Mouse (Mus musculus): ENCODE measurements around the gene Rasgrf2. TPM values are rescaled to one million over a fixed set of nuclear protein-coding genes. Genes with fewer than 3 reads are reported as not detected.

The Rasgrf2 gene
- polyA plus RNA-seq, 1 experiment from 2014 or later: 0.14 TPM

DNA sequence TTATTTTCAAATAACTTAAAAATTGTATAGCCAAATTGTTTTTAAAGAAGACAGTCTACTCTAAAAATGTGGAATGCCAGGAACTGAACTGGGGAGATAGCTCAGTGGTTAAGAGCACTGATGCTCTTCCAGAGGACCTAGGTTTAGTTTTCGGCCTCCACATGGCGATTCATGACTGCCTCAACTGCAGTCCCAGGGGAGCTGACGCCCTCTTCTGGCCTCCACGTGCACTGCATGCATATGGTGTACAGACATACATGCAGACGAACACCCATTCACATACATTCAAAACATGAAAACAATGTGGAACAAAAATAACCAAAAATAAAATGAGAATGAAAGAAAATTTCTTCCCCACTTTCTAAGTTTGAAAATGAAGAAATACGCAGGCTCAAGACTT is 144.5 kb downstream of the Rasgrf2 start:
- H3K4me3 ChIP-seq (ENCODE audit: low read depth, low read length): no peak overlapping the region
- WGBS: 90% methylated on average over 6 of the region's 6 CpGs

DNA sequence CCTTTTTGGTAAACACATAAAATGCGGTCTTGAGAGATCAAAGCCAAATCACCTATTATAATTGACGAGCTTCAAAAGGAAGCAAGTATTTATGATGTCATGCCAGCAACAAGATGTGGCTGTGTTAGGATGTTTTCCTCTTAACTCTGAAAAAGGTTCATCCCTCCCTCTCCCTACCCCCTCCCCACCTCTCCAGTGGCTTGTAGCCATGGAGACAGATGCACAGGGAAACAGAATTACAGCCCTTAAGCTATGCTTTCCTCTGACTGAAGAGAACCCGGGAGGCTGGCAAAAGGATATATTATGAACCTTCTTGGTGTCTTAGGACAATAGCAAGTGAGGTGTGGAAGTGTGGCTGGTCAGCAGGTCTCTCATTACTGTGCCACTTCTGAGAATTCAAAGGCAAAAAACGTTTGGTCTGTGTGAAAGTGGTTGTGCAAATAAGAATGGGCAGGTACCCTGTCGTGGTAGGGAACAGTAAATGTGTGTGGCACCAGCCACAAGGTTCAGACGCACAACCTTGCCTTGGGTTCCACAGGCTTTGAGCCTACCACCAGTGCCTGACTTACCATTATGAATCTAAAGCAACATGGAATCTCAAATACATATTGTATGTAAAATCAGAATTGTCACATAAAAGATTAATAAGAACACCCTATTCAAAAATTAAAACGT is 145.4 kb downstream of the Rasgrf2 start:
- Histone ChIP-seq H3K4me1 (ENCODE audit: control insufficient read depth, insufficient read depth, low read length) (no peaks in the 10 kb centered on the region), H3K36me3 (ENCODE audit: control insufficient read depth, insufficient read depth, low read length) (no peaks in the 10 kb centered on the region), H3K4me3 (ENCODE audit: low read depth, low read length) (no peak overlapping the region), H3K9ac (replicated peaks; ENCODE audit: low read depth, low read length) (no peak overlapping the region), H3K27ac (ENCODE audit: low read length) (no peak overlapping the region), H3K27me3 (ENCODE audit: control insufficient read depth, insufficient read depth, low read length) (no peaks in the 10 kb centered on the region), H3K4me2 (replicated peaks; ENCODE audit: low read depth, low read length) (no peak overlapping the region), H3K9me3 (ENCODE audit: control insufficient read depth, low read depth, low read length) (no peaks in the 10 kb centered on the region)
- 55% methylated on average over 7 of the region's 7 CpGs for WGBS
- no peak for ATAC-seq (ENCODE audit: insufficient number of reproducible peaks, insufficient read depth, low FRiP score, low read depth)

More for the DNA sequence above, 144.5 kb downstream of the Rasgrf2 start:
- H3K36me3 ChIP-seq (ENCODE audit: control insufficient read depth, insufficient read depth, low read length): no peaks in the 10 kb centered on the region
- H3K4me2 ChIP-seq (replicated peaks; ENCODE audit: low read depth, low read length): no peak overlapping the region
- ATAC-seq (ENCODE audit: insufficient number of reproducible peaks, insufficient read depth, low FRiP score, low read depth): no peak
- no peaks in the 10 kb centered on the region for H3K27me3 ChIP-seq (ENCODE audit: control insufficient read depth, insufficient read depth, low read length)
- no peak overlapping the region for H3K9ac ChIP-seq (replicated peaks; ENCODE audit: low read depth, low read length)
- no peaks in the 10 kb centered on the region for H3K9me3 ChIP-seq (ENCODE audit: control insufficient read depth, low read depth, low read length)
- H3K27ac ChIP-seq (ENCODE audit: low read length): no peak overlapping the region
- no peaks in the 10 kb centered on the region for H3K4me1 ChIP-seq (ENCODE audit: control insufficient read depth, insufficient read depth, low read length)

DNA sequence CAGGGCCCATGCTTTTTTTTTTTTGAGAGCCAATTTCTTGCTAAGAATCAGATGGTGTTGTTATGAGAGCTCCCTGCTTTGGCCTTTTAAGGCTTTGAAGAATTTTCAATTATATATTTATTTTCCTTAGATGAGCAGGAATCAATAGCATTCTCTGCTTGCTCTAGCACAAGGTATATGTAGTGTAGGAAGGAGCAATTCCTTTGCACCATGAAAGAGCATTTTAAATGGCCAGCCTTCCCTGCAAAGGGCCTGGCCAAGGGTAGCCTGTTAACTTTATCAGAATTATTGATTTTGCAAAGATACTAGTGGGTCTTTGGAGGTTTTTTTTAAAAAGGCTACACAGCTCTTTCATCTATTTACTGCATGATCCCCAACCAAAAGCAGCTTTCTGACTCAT is 146.4 kb downstream of the Rasgrf2 start:
- H3K27ac ChIP-seq (ENCODE audit: low read length): no peak overlapping the region
- H3K4me3 ChIP-seq (ENCODE audit: low read depth, low read length): no peak overlapping the region
- H3K9me3 ChIP-seq (ENCODE audit: control insufficient read depth, low read depth, low read length): no peaks in the 10 kb centered on the region
- no peaks in the 10 kb centered on the region for H3K4me1 ChIP-seq (ENCODE audit: control insufficient read depth, insufficient read depth, low read length)
- ATAC-seq (ENCODE audit: insufficient number of reproducible peaks, insufficient read depth, low FRiP score, low read depth): no peak
- H3K27me3 ChIP-seq (ENCODE audit: control insufficient read depth, insufficient read depth, low read length): no peaks in the 10 kb centered on the region
- H3K36me3 ChIP-seq (ENCODE audit: control insufficient read depth, insufficient read depth, low read length): no peaks in the 10 kb centered on the region
- no peak overlapping the region for H3K4me2 ChIP-seq (replicated peaks; ENCODE audit: low read depth, low read length)
- no peak overlapping the region for H3K9ac ChIP-seq (replicated peaks; ENCODE audit: low read depth, low read length)

DNA sequence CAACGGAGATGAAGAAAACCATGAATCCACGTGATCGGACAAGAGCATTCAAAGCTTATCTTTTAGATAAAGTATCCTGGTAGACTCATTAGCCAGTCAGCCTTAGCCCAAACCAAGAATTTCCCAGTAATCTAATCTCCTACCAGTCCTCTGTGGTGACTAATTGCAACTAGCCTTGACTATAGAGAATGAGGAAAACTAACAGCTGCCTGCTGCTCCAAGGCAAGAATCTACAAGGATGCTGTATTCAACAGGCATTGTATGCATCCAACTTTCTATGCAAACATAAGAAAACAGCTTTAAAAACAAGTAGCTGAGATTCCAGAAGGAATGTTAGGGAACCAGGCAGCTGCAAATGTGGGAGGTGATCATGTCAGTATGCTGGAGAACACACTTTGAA is 149.4 kb downstream of the Rasgrf2 start:
- no peak for ATAC-seq (ENCODE audit: insufficient number of reproducible peaks, insufficient read depth, low FRiP score, low read depth)
- no peak overlapping the region for H3K9ac ChIP-seq (replicated peaks; ENCODE audit: low read depth, low read length)
- H3K4me3 ChIP-seq (ENCODE audit: low read depth, low read length): no peak overlapping the region
- no peaks in the 10 kb centered on the region for H3K4me1 ChIP-seq (ENCODE audit: control insufficient read depth, insufficient read depth, low read length)
- WGBS: 53% methylated on average over 3 of the region's 3 CpGs
- no peaks in the 10 kb centered on the region for H3K27me3 ChIP-seq (ENCODE audit: control insufficient read depth, insufficient read depth, low read length)
- H3K36me3 ChIP-seq (ENCODE audit: control insufficient read depth, insufficient read depth, low read length): no peaks in the 10 kb centered on the region
- H3K9me3 ChIP-seq (ENCODE audit: control insufficient read depth, low read depth, low read length): no peaks in the 10 kb centered on the region
- H3K4me2 ChIP-seq (replicated peaks; ENCODE audit: low read depth, low read length): no peak overlapping the region
- H3K27ac ChIP-seq (ENCODE audit: low read length): no peak overlapping the region

DNA sequence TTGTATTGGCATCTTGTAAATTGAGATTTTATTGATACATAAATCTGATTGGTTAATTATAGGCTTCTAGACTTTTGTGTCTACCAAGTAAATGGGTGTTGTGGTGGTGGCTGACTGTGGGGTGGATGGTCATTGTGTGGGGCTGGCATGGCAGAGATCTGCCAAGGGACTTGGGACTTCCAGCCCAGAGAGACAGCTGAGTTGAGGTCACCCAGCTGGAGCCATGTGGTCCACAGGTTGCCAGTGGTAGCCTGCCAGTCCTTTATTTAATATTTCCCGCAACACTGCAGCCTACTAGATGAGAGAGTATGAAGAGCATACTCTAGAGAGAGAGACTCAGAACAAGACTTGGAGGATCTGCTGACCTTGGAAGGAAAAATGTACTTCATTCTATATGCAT is 150.0 kb downstream of the Rasgrf2 start:
- no peak overlapping the region for H3K9ac ChIP-seq (replicated peaks; ENCODE audit: low read depth, low read length)
- no peaks in the 10 kb centered on the region for H3K36me3 ChIP-seq (ENCODE audit: control insufficient read depth, insufficient read depth, low read length)
- no peak overlapping the region for H3K4me2 ChIP-seq (replicated peaks; ENCODE audit: low read depth, low read length)
- ATAC-seq (ENCODE audit: insufficient number of reproducible peaks, insufficient read depth, low FRiP score, low read depth): no peak
- H3K4me1 ChIP-seq (ENCODE audit: control insufficient read depth, insufficient read depth, low read length): no peaks in the 10 kb centered on the region
- no peaks in the 10 kb centered on the region for H3K9me3 ChIP-seq (ENCODE audit: control insufficient read depth, low read depth, low read length)
- H3K4me3 ChIP-seq (ENCODE audit: low read depth, low read length): no peak overlapping the region
- no peak overlapping the region for H3K27ac ChIP-seq (ENCODE audit: low read length)
- 97% methylated on average over 1 of the region's 1 CpGs for WGBS
- no peaks in the 10 kb centered on the region for H3K27me3 ChIP-seq (ENCODE audit: control insufficient read depth, insufficient read depth, low read length)

DNA sequence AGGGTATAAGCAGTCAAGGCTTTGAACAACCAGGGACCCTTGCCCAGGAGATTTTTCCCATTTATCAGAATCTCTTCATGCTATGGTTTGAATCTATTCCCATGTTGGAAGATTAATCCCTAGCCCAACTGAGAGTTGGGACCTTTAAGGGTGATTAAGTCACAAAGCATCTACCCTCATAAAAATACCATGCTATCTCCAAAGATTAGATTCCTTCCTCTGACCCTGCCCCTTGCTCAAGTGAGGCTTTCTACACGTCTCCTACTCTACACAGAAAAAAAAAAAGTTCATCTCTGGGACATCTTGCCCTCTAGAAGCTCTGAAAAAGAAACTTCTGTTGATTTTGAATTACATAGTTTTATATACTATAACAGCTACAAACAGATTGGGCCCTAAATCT is 154.5 kb downstream of the Rasgrf2 start:
- ATAC-seq (ENCODE audit: insufficient number of reproducible peaks, insufficient read depth, low FRiP score, low read depth): no peak

DNA sequence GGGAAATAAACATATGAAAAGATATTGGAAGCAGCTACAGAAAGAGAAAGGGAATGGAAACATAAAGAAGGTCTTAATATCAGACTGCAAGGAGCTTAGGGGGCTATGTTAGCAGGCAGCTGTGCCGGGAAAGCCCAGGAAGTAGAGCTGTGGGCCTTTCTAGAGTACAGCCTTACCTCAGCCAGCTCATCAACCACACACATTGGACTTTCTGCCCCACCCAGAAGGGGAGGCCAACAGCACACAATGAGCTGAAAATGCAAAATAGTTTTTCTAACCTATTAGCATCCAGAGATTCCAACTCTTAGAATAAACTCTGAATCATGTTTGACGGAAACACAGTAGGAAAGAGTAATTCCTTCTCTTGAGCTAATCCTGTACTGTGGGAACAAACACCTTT is 154.9 kb downstream of the Rasgrf2 start:
- WGBS: 95% methylated on average over 2 of the region's 2 CpGs

More for the DNA sequence above, 154.5 kb downstream of the Rasgrf2 start:
- H3K27me3 ChIP-seq (ENCODE audit: control insufficient read depth, insufficient read depth, low read length): no peaks in the 10 kb centered on the region
- 54% methylated on average over 1 of the region's 1 CpGs for WGBS
- no peaks in the 10 kb centered on the region for H3K36me3 ChIP-seq (ENCODE audit: control insufficient read depth, insufficient read depth, low read length)
- no peaks in the 10 kb centered on the region for H3K9me3 ChIP-seq (ENCODE audit: control insufficient read depth, low read depth, low read length)
- no peak overlapping the region for H3K4me3 ChIP-seq (ENCODE audit: low read depth, low read length)
- H3K9ac ChIP-seq (replicated peaks; ENCODE audit: low read depth, low read length): no peak overlapping the region
- H3K27ac ChIP-seq (ENCODE audit: low read length): no peak overlapping the region
- no peak overlapping the region for H3K4me2 ChIP-seq (replicated peaks; ENCODE audit: low read depth, low read length)
- H3K4me1 ChIP-seq (ENCODE audit: control insufficient read depth, insufficient read depth, low read length): no peaks in the 10 kb centered on the region

DNA sequence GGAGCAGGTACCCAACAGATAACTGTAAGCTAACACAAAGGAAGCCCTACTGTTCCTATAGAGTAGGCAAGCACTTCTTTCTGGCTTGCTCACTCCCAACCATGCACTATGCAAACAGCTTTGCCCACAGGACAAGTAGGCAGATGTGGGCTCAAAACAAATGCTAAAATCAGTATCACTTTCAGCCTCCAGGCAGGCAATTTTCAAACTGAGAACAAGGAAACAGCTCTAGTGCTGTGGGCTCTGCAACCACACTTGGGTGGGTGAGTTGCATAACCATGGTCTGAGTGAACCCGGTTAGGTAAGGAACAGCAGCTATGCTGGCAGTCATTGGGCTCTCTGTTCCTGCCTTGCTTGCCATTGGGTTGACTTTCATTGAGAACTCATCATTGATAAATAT is 157.3 kb downstream of the Rasgrf2 start:
- H3K4me3 ChIP-seq (ENCODE audit: low read depth, low read length): no peak overlapping the region
- no peak for ATAC-seq (ENCODE audit: insufficient number of reproducible peaks, insufficient read depth, low FRiP score, low read depth)

More for the DNA sequence above, 154.9 kb downstream of the Rasgrf2 start:
- Histone ChIP-seq H3K9me3 (ENCODE audit: control insufficient read depth, low read depth, low read length) (no peaks in the 10 kb centered on the region), H3K9ac (replicated peaks; ENCODE audit: low read depth, low read length) (no peak overlapping the region), H3K4me1 (ENCODE audit: control insufficient read depth, insufficient read depth, low read length) (no peaks in the 10 kb centered on the region), H3K36me3 (ENCODE audit: control insufficient read depth, insufficient read depth, low read length) (no peaks in the 10 kb centered on the region), H3K4me3 (ENCODE audit: low read depth, low read length) (no peak overlapping the region), H3K4me2 (replicated peaks; ENCODE audit: low read depth, low read length) (no peak overlapping the region), H3K27me3 (ENCODE audit: control insufficient read depth, insufficient read depth, low read length) (no peaks in the 10 kb centered on the region), H3K27ac (ENCODE audit: low read length) (no peak overlapping the region)
- no peak for ATAC-seq (ENCODE audit: insufficient number of reproducible peaks, insufficient read depth, low FRiP score, low read depth)

DNA sequence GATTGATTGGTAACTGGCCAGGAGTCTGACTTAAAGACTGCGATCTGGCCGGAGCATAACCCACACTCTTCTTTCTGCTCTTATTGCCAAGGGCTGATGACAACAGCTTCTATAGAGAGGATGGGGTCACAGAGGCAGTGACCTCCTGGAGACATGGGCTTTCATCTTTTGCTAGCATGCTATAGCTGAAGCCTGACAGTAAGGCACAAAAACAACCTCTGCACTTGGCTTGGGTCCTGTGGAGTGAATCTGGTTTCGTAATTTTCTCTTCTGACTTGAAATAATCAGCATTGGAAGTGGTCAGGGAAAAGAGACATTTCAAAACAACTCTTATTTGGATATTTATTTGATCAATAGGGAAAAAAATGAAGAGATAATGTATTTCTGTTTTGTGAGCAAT is 160.2 kb downstream of the Rasgrf2 start:
- Histone ChIP-seq H3K27ac (ENCODE audit: low read length) (no peak overlapping the region), H3K9ac (replicated peaks; ENCODE audit: low read depth, low read length) (no peak overlapping the region), H3K27me3 (ENCODE audit: control insufficient read depth, insufficient read depth, low read length) (no peaks in the 10 kb centered on the region), H3K36me3 (ENCODE audit: control insufficient read depth, insufficient read depth, low read length) (no peaks in the 10 kb centered on the region), H3K4me1 (ENCODE audit: control insufficient read depth, insufficient read depth, low read length) (no peaks in the 10 kb centered on the region), H3K4me3 (ENCODE audit: low read depth, low read length) (no peak overlapping the region), H3K4me2 (replicated peaks; ENCODE audit: low read depth, low read length) (no peak overlapping the region), H3K9me3 (ENCODE audit: control insufficient read depth, low read depth, low read length) (no peaks in the 10 kb centered on the region)
- ATAC-seq (ENCODE audit: insufficient number of reproducible peaks, insufficient read depth, low FRiP score, low read depth): no peak
- 88% methylated on average over 3 of the region's 3 CpGs for WGBS

More for the DNA sequence above, 157.3 kb downstream of the Rasgrf2 start:
- H3K36me3 ChIP-seq (ENCODE audit: control insufficient read depth, insufficient read depth, low read length): no peaks in the 10 kb centered on the region
- no peaks in the 10 kb centered on the region for H3K9me3 ChIP-seq (ENCODE audit: control insufficient read depth, low read depth, low read length)
- no peak overlapping the region for H3K4me2 ChIP-seq (replicated peaks; ENCODE audit: low read depth, low read length)
- no peaks in the 10 kb centered on the region for H3K27me3 ChIP-seq (ENCODE audit: control insufficient read depth, insufficient read depth, low read length)
- no peak overlapping the region for H3K9ac ChIP-seq (replicated peaks; ENCODE audit: low read depth, low read length)
- no peak overlapping the region for H3K27ac ChIP-seq (ENCODE audit: low read length)
- H3K4me1 ChIP-seq (ENCODE audit: control insufficient read depth, insufficient read depth, low read length): no peaks in the 10 kb centered on the region
- WGBS: 95% methylated on average over 1 of the region's 1 CpGs

All from stomach, embryonic 14.5 days (tissue).